ENCODE assay signal across 7 mouse cellular contexts in genomic region chr7:4546591-4547131, GRCm38 (mm10). TPM values are rescaled to one million over a fixed set of nuclear protein-coding genes. Genes with fewer than 3 reads are reported as not detected.
DNase-seq lines count a peak whose midpoint lies in the region; ATAC-seq and TF ChIP-seq lines count a peak whose summit lies in the region.

No protein-coding gene starts in this region.

- peak overlapping the region; percentile 35 for H3K4me3 ChIP-seq in embryonic facial prominence, embryonic 12.5 days
- peak overlapping the region; percentile 40 for H3K4me3 ChIP-seq in heart, embryonic 13.5 days
- peak overlapping the region; percentile 44 for H3K4me3 ChIP-seq in kidney, embryonic 16.5 days (ENCODE audit: low read length)
- H3K4me3 ChIP-seq in limb, embryonic 13.5 days, result peak overlapping the region; percentile 42
- H3K4me3 ChIP-seq in midbrain, embryonic 15.5 days, result peak overlapping the region; percentile 77
- H3K4me3 ChIP-seq in testis, adult 2 months (ENCODE audit: control insufficient read depth, low read depth, low read length), result peak overlapping the region; percentile 32

- H3K27ac ChIP-seq in embryonic facial prominence, embryonic 12.5 days, result no peak overlapping the region
- H3K27ac ChIP-seq in heart, embryonic 13.5 days (replicated peaks), result no peak overlapping the region
- no peak overlapping the region for H3K27ac ChIP-seq in kidney, embryonic 16.5 days (ENCODE audit: low read length)
- H3K27ac ChIP-seq in limb, embryonic 13.5 days, result no peak overlapping the region
- peak overlapping the region; percentile 96 for H3K27ac ChIP-seq in midbrain, embryonic 15.5 days
- H3K27ac ChIP-seq in testis, adult 2 months (ENCODE audit: control insufficient read depth, insufficient read depth, low read depth, low read length), result no peak overlapping the region

- no peaks in the 10 kb centered on the region for H3K36me3 ChIP-seq in embryonic facial prominence, embryonic 12.5 days
- no peaks in the 10 kb centered on the region for H3K36me3 ChIP-seq in heart, embryonic 13.5 days
- H3K36me3 ChIP-seq in kidney, embryonic 16.5 days (ENCODE audit: insufficient read depth, low read length), result no peaks in the 10 kb centered on the region
- H3K36me3 ChIP-seq in limb, embryonic 13.5 days, result no peaks in the 10 kb centered on the region
- H3K36me3 ChIP-seq in midbrain, embryonic 15.5 days (replicated peaks), result no peaks in the 10 kb centered on the region; the same call in 1 of the 2 replicates
- H3K36me3 ChIP-seq in testis, adult 2 months (ENCODE audit: control insufficient read depth, insufficient read depth, low read length), result no peaks in the 10 kb centered on the region

- DNase-seq in brain, embryonic 14.5 days (ENCODE audit: low read depth), result peak; percentile 96

- peak; percentile 71 for ATAC-seq in embryonic facial prominence, embryonic 12.5 days (ENCODE audit: insufficient number of reproducible peaks, insufficient read depth, low FRiP score, low TSS enrichment)
- 0 out of 2 replicates have a peak, but pooled peaks have one; percentile 12 for ATAC-seq in heart, embryonic 13.5 days (ENCODE audit: extremely low read depth, insufficient number of reproducible peaks, low FRiP score, low TSS enrichment)
- peak; percentile 80 for ATAC-seq in kidney, embryonic 16.5 days (ENCODE audit: low FRiP score, low TSS enrichment)
- ATAC-seq in limb, embryonic 13.5 days (ENCODE audit: low FRiP score, low read depth), result peak; percentile 46
- peak; percentile 92 for ATAC-seq in midbrain, embryonic 15.5 days (replicated peaks)

- H3K4me1 ChIP-seq in embryonic facial prominence, embryonic 12.5 days, result 0 out of 2 replicates have a peak, but pooled peaks cover 5% of the 10 kb centered on the region
- peaks cover 12% of the 10 kb centered on the region for H3K4me1 ChIP-seq in heart, embryonic 13.5 days
- peaks cover 14% of the 10 kb centered on the region for H3K4me1 ChIP-seq in kidney, embryonic 16.5 days (ENCODE audit: insufficient read depth, low read length)
- peaks cover 14% of the 10 kb centered on the region for H3K4me1 ChIP-seq in limb, embryonic 13.5 days
- H3K4me1 ChIP-seq in midbrain, embryonic 15.5 days, result peaks cover 18% of the 10 kb centered on the region
- peaks cover 31% of the 10 kb centered on the region for H3K4me1 ChIP-seq in testis, adult 2 months (ENCODE audit: control insufficient read depth, insufficient read depth, low read length)

- 2% methylated on average over 26 of the region's 26 CpGs for WGBS in embryonic facial prominence, embryonic 12.5 days
- 2% methylated on average over 26 of the region's 26 CpGs for WGBS in heart, embryonic 13.5 days
- 3% methylated on average over 26 of the region's 26 CpGs for WGBS in kidney, embryonic 16.5 days
- 3% methylated on average over 26 of the region's 26 CpGs for WGBS in limb, embryonic 13.5 days
- under 1% methylated on average over 26 of the region's 26 CpGs for WGBS in midbrain, embryonic 15.5 days

- peaks cover 21% of the 10 kb centered on the region for H3K27me3 ChIP-seq in embryonic facial prominence, embryonic 12.5 days
- peaks cover 45% of the 10 kb centered on the region for H3K27me3 ChIP-seq in heart, embryonic 13.5 days (replicated peaks)
- no peaks in the 10 kb centered on the region for H3K27me3 ChIP-seq in kidney, embryonic 16.5 days (ENCODE audit: insufficient read depth, low read length)
- peaks cover 19% of the 10 kb centered on the region for H3K27me3 ChIP-seq in limb, embryonic 13.5 days
- H3K27me3 ChIP-seq in midbrain, embryonic 15.5 days (replicated peaks), result no peaks in the 10 kb centered on the region
- no peaks in the 10 kb centered on the region for H3K27me3 ChIP-seq in testis, adult 2 months (ENCODE audit: control insufficient read depth, insufficient read depth, low read length)

- peak overlapping the region; percentile 67 for H3K4me2 ChIP-seq in embryonic facial prominence, embryonic 12.5 days (replicated peaks)
- peak overlapping the region; percentile 65 for H3K4me2 ChIP-seq in heart, embryonic 13.5 days
- H3K4me2 ChIP-seq in kidney, embryonic 16.5 days (replicated peaks; ENCODE audit: low read depth, low read length), result peak overlapping the region; percentile 66
- peak overlapping the region; percentile 79 for H3K4me2 ChIP-seq in limb, embryonic 13.5 days (replicated peaks)
- peak overlapping the region; percentile 68 for H3K4me2 ChIP-seq in midbrain, embryonic 15.5 days

- TF ChIP-seq CTCF in brain, embryonic 14.5 days (IDR thresholded peaks at IDR 0.05; ENCODE audit: borderline replicate concordance, extremely low read depth, insufficient read depth, insufficient read length), result peak; percentile 20; the same call in 1 of the 2 replicates
- no peak for TF ChIP-seq CTCF in testis, adult 2 months (IDR thresholded peaks at IDR 0.05; ENCODE audit: control insufficient read depth, insufficient read depth, insufficient replicate concordance, low read depth, low read length)

- H3K9me3 ChIP-seq in embryonic facial prominence, embryonic 12.5 days, result no peaks in the 10 kb centered on the region
- H3K9me3 ChIP-seq in heart, embryonic 13.5 days, result no peaks in the 10 kb centered on the region
- H3K9me3 ChIP-seq in kidney, embryonic 16.5 days (ENCODE audit: low read length), result no peaks in the 10 kb centered on the region
- no peaks in the 10 kb centered on the region for H3K9me3 ChIP-seq in limb, embryonic 13.5 days
- H3K9me3 ChIP-seq in midbrain, embryonic 15.5 days, result no peaks in the 10 kb centered on the region

- H3K9ac ChIP-seq in embryonic facial prominence, embryonic 12.5 days, result no peak overlapping the region
- H3K9ac ChIP-seq in heart, embryonic 13.5 days, result peak overlapping the region; percentile 3; the same call in 1 of the 2 replicates
- H3K9ac ChIP-seq in kidney, embryonic 16.5 days (replicated peaks; ENCODE audit: low read length), result 0 out of 2 replicates have a peak overlapping the region, but pooled peaks have one; percentile 41
- 0 out of 2 replicates have a peak overlapping the region, but pooled peaks have one; percentile 40 for H3K9ac ChIP-seq in limb, embryonic 13.5 days
- H3K9ac ChIP-seq in midbrain, embryonic 15.5 days, result peak overlapping the region; percentile 78

- 0 out of 2 replicates have a peak, but pooled peaks have one; percentile 25 for TF ChIP-seq POLR2A in brain, embryonic 14.5 days (IDR thresholded peaks at IDR 0.05; ENCODE audit: borderline replicate concordance, extremely low read depth, insufficient read depth, insufficient read length, poor library complexity, severe bottlenecking)
- no peak for TF ChIP-seq POLR2A in testis, adult 2 months (IDR thresholded peaks at IDR 0.05; ENCODE audit: control insufficient read depth, low read depth, low read length)

RNA-seq across cellular contexts. Expression of gene Syt5, which starts 0.7 kb away (rescaled TPM):
- 103 and 105 TPM in 2 replicates for polyA plus RNA-seq in brain, embryonic 14.5 days (2012; rRNA removed)
- 5.9 and 8.8 TPM in 2 replicates for polyA plus RNA-seq in embryonic facial prominence, embryonic 12.5 days (2016; fragmentation: Nextera tagmentation; extraction: Ambion mirVana)
- 1.4 and 2.7 TPM in 2 replicates for polyA plus RNA-seq in heart, embryonic 13.5 days (2015; fragmentation: Nextera tagmentation; extraction: Ambion mirVana)
- 5.3 and 6.6 TPM in 2 replicates for polyA plus RNA-seq in kidney, embryonic 16.5 days (2015; fragmentation: Nextera tagmentation; extraction: Ambion mirVana)
- 5.5 and 6.0 TPM in 2 replicates for polyA plus RNA-seq in limb, embryonic 13.5 days (2015; fragmentation: Nextera tagmentation; extraction: Ambion mirVana)
- polyA plus RNA-seq in midbrain, embryonic 15.5 days (2015; fragmentation: Nextera tagmentation; extraction: Ambion mirVana), result 155 and 162 TPM in 2 replicates
- polyA plus RNA-seq in testis, adult 2 months (2012; rRNA removed), result 4.5 TPM in 2 replicates

RNA-seq across cellular contexts. Expression of gene Dnaaf3, which starts 14.4 kb away (rescaled TPM):
- 5.9 and 6.4 TPM in 2 replicates for polyA plus RNA-seq in brain, embryonic 14.5 days (2012; rRNA removed)
- polyA plus RNA-seq in embryonic facial prominence, embryonic 12.5 days (2016; fragmentation: Nextera tagmentation; extraction: Ambion mirVana), result 2.2 and 2.9 TPM in 2 replicates
- polyA plus RNA-seq in heart, embryonic 13.5 days (2015; fragmentation: Nextera tagmentation; extraction: Ambion mirVana), result 0.59 and 0.95 TPM in 2 replicates
- 3.3 and 3.5 TPM in 2 replicates for polyA plus RNA-seq in kidney, embryonic 16.5 days (2015; fragmentation: Nextera tagmentation; extraction: Ambion mirVana)
- polyA plus RNA-seq in limb, embryonic 13.5 days (2015; fragmentation: Nextera tagmentation; extraction: Ambion mirVana), result 3.0 and 3.3 TPM in 2 replicates
- polyA plus RNA-seq in midbrain, embryonic 15.5 days (2015; fragmentation: Nextera tagmentation; extraction: Ambion mirVana), result 2.3 and 2.8 TPM in 2 replicates
- polyA plus RNA-seq in testis, adult 2 months (2012; rRNA removed), result 132 and 148 TPM in 2 replicates

RNA-seq across cellular contexts. Expression of gene Tnni3, which starts 22.6 kb away (rescaled TPM):
- 4.2 and 4.3 TPM in 2 replicates for polyA plus RNA-seq in brain, embryonic 14.5 days (2012; rRNA removed)
- 4.4 and 4.6 TPM in 2 replicates for polyA plus RNA-seq in embryonic facial prominence, embryonic 12.5 days (2016; fragmentation: Nextera tagmentation; extraction: Ambion mirVana)
- polyA plus RNA-seq in heart, embryonic 13.5 days (2015; fragmentation: Nextera tagmentation; extraction: Ambion mirVana), result 2,083 and 2,324 TPM in 2 replicates
- 5.8 and 6.1 TPM in 2 replicates for polyA plus RNA-seq in kidney, embryonic 16.5 days (2015; fragmentation: Nextera tagmentation; extraction: Ambion mirVana)
- 4.9 and 5.5 TPM in 2 replicates for polyA plus RNA-seq in limb, embryonic 13.5 days (2015; fragmentation: Nextera tagmentation; extraction: Ambion mirVana)
- polyA plus RNA-seq in midbrain, embryonic 15.5 days (2015; fragmentation: Nextera tagmentation; extraction: Ambion mirVana), result 1.4 and 3.5 TPM in 2 replicates
- 59.3 TPM in 2 replicates for polyA plus RNA-seq in testis, adult 2 months (2012; rRNA removed)

RNA-seq across cellular contexts. Expression of gene Tnnt1, which starts 30.5 kb away (rescaled TPM):
- polyA plus RNA-seq in brain, embryonic 14.5 days (2012; rRNA removed), result 3.3 and 3.9 TPM in 2 replicates
- polyA plus RNA-seq in embryonic facial prominence, embryonic 12.5 days (2016; fragmentation: Nextera tagmentation; extraction: Ambion mirVana), result 114 and 135 TPM in 2 replicates
- polyA plus RNA-seq in heart, embryonic 13.5 days (2015; fragmentation: Nextera tagmentation; extraction: Ambion mirVana), result 610 and 755 TPM in 2 replicates
- 20.9 and 21.6 TPM in 2 replicates for polyA plus RNA-seq in kidney, embryonic 16.5 days (2015; fragmentation: Nextera tagmentation; extraction: Ambion mirVana)
- 298 and 309 TPM in 2 replicates for polyA plus RNA-seq in limb, embryonic 13.5 days (2015; fragmentation: Nextera tagmentation; extraction: Ambion mirVana)
- polyA plus RNA-seq in midbrain, embryonic 15.5 days (2015; fragmentation: Nextera tagmentation; extraction: Ambion mirVana), result 4.1 and 4.3 TPM in 2 replicates
- 0.62 and 0.77 TPM in 2 replicates for polyA plus RNA-seq in testis, adult 2 months (2012; rRNA removed)

RNA-seq across cellular contexts. Expression of gene Ppp1r12c, which starts 45.2 kb away (rescaled TPM):
- 61.5 and 104 TPM in 2 replicates for polyA plus RNA-seq in brain, embryonic 14.5 days (2012; rRNA removed)
- 65.6 and 68.1 TPM in 2 replicates for polyA plus RNA-seq in embryonic facial prominence, embryonic 12.5 days (2016; fragmentation: Nextera tagmentation; extraction: Ambion mirVana)
- polyA plus RNA-seq in heart, embryonic 13.5 days (2015; fragmentation: Nextera tagmentation; extraction: Ambion mirVana), result 29.2 and 33.9 TPM in 2 replicates
- 22.1 and 31.6 TPM in 2 replicates for polyA plus RNA-seq in kidney, embryonic 16.5 days (2015; fragmentation: Nextera tagmentation; extraction: Ambion mirVana)
- polyA plus RNA-seq in limb, embryonic 13.5 days (2015; fragmentation: Nextera tagmentation; extraction: Ambion mirVana), result 43.8 and 50.2 TPM in 2 replicates
- polyA plus RNA-seq in midbrain, embryonic 15.5 days (2015; fragmentation: Nextera tagmentation; extraction: Ambion mirVana), result 50.3 and 51.3 TPM in 2 replicates
- 48.5 and 51.6 TPM in 2 replicates for polyA plus RNA-seq in testis, adult 2 months (2012; rRNA removed)

Comparison
In these comparisons a context has a peak if more than half of its experiments do, and no peak if none do; other contexts are left out.
1. ATAC-seq: peak in every context shown above with its lines; median percentile 92 in midbrain, embryonic 15.5 days; 80 in kidney, embryonic 16.5 days; 71 in embryonic facial prominence, embryonic 12.5 days; 46 in limb, embryonic 13.5 days; 12 in heart, embryonic 13.5 days.
2. RNA of gene Syt5, which starts 0.7 kb away (polyA plus RNA-seq): 155 to 162 TPM in midbrain, embryonic 15.5 days and 103 to 105 TPM in brain, embryonic 14.5 days; 5.3 to 6.6 TPM in kidney, embryonic 16.5 days, 5.9 to 8.8 TPM in embryonic facial prominence, embryonic 12.5 days, 5.5 to 6.0 TPM in limb, embryonic 13.5 days, 4.5 TPM in testis, adult 2 months and 1.4 to 2.7 TPM in heart, embryonic 13.5 days; every median in the first group is over 10 times any median in the second.
3. RNA of gene Dnaaf3, which starts 14.4 kb away (polyA plus RNA-seq): 132 to 148 TPM in testis, adult 2 months; 5.9 to 6.4 TPM in brain, embryonic 14.5 days, 3.3 to 3.5 TPM in kidney, embryonic 16.5 days, 3.0 to 3.3 TPM in limb, embryonic 13.5 days, 2.2 to 2.9 TPM in embryonic facial prominence, embryonic 12.5 days, 2.3 to 2.8 TPM in midbrain, embryonic 15.5 days and 0.59 to 0.95 TPM in heart, embryonic 13.5 days; every median in the first group is over 10 times any median in the second.
4. RNA of gene Tnni3, which starts 22.6 kb away (polyA plus RNA-seq): 2,083 to 2,324 TPM in heart, embryonic 13.5 days; 59.3 TPM in testis, adult 2 months, 5.8 to 6.1 TPM in kidney, embryonic 16.5 days, 4.9 to 5.5 TPM in limb, embryonic 13.5 days, 4.4 to 4.6 TPM in embryonic facial prominence, embryonic 12.5 days, 4.2 to 4.3 TPM in brain, embryonic 14.5 days and 1.4 to 3.5 TPM in midbrain, embryonic 15.5 days; every median in the first group is over 10 times any median in the second.
5. Peak in every context shown above with its lines, with median percentiles within 50 percentile points of each other: H3K4me2 ChIP-seq and H3K4me3 ChIP-seq.